Mouse (Mus musculus) embryonic stem cell, embryonic (primary cell): Measurements from ENCODE around the gene Strada.

ENCODE experiments used
- CTCF ChIA-PET, 4 experiments: fragments of 300-600 bp in 2 of 4; fragments of 350-600 bp in 2 of 4; sonication (Branson Sonifier 250); formaldehyde crosslinking; loops; one replicate each; lab custom pipeline; 2022; ENCODE audit warnings: inconsistent platforms in 2 of 4; lab: Charles Lee
- POLR2A ChIA-PET, 4 experiments: fragments of 300-600 bp in 2 of 4; fragments of 350-600 bp in 2 of 4; sonication (Branson Sonifier 250); formaldehyde crosslinking; loops; one replicate each; lab custom pipeline; 2022; ENCODE audit warnings: antibody characterized with exemption in 4 of 4, inconsistent platforms in 1 of 4; lab: Charles Lee

The Strada gene

DNA sequence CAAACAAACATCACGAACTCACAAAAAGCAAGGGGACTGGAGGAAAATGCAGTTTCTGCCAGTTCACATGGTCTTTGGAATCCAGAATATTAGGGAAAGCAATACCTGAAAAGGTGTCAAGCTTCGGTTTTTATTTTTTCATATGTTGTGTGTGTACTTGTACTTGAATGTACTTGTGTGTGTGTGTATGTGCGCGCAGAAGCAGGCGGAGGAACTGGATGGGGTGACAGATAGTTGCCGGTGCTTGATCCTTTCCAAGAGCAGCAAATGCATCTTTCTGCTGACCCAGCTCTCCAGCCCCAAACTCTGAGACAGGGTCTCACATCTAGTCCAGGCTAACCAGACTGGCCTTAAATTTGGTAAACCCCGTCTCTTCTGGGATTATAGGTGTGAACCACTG, 7.1 kb downstream of the Strada start:
- CTCF ChIA-PET: interaction anchor here in 2 of 4 experiments (0.7 to 1.7 kb wide), 3 partner anchors 16 to 1057 kb away, joined by 3 to 8 read pairs (median 5); no protein-coding TSS in a partner anchor
- POLR2A ChIA-PET: interaction anchor here in 3 of 4 experiments (0.5 to 4.6 kb wide), 15 partner anchors 10 to 525 kb away, joined by 3 to 144 read pairs (median 19); partner anchors contain the start of genes Ccdc47 (in 3 of the 3), Ddx42 (in 3 of the 3), Gm10840 (in 2 of the 3) and Limd2 (in 2 of the 3)

DNA sequence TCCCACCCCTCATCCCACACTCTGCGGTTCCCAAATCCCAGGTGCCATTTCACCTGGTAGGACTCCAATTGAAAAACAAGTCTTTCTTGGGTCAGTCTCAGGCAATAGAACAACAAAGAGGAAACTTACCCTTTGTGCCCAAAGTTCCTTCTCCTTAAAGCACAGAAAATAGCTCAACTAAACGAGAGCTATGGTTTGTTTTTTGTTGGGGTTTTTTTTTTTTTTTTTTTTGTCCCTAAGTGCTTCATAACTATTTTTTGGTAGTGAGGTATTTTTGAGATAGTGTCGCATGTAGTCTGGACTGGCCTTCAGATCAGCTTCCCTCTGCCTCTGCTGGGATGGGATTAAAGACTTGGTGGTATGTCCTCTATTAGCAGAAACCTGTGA, 7.8 kb downstream of the Strada start:
- ChIA-PET POLR2A (interaction anchor here (0.5 to 4.6 kb wide), 151 partner anchors 8 to 1891 kb away, joined by 3 to 144 read pairs (median 4); partner anchors contain the start of genes Ccdc47 (in 4 of the 4), Ddx42 (in 4 of the 4), Map3k3 (in 3 of the 4) and Strada (in 3 of the 4)), CTCF (interaction anchor here (0.6 to 1.7 kb wide), 28 partner anchors 11 to 1988 kb away, joined by 3 to 8 read pairs (median 4); partner anchors contain the start of genes Ccdc47 (in 1 of the 4), Dcaf7 (in 1 of the 4), Scn4a (in 1 of the 4) and Tcam1 (in 1 of the 4))

DNA sequence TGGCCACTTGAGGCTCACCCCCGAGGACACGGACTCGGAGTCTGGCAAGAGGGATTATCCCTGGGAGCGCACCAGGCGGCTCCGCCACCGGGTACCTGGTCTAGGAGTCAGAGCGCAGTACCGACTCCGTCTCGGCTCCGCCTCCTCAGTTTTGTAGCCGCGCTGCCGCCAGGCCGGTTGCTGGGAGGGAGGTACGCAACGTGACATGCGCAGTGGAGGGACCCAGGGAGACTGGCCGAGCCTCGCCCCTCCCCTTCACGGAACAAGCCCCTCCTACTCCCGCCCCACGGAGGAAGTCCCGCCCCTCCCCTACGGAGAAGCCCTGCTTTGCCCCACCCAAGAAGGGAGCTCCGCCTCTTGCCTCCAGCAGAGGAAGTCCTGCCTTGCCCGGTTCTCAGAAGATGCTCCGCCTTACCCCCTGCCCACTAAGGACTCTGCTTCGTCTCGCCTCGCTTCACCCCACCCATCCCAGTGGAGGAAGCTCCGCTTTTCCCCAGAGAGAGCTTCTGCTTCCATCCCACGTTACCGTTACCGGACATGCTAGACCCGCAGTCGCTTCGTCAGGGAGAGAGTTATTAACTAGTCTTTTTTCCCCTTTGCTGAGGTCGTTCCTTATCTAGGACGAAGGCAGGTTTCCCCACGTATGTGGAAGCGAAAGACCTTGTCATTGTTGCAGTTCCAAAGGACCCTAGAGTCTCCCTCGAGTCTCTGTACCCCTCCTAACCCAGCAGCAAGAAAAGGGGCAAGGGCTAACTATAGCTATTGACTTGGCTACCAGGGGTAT, 8.4 kb downstream of the Strada start:
- CTCF ChIA-PET: interaction anchor here (0.6 to 1.7 kb wide), 28 partner anchors 8 to 1988 kb away, joined by 3 to 8 read pairs (median 4); partner anchors contain the start of genes Ccdc47 (in 1 of the 4), Dcaf7 (in 1 of the 4), Scn4a (in 1 of the 4) and Strada (in 1 of the 4)
- POLR2A ChIA-PET: interaction anchor here (0.5 to 4.6 kb wide), 158 partner anchors 8 to 1891 kb away, joined by 3 to 144 read pairs (median 4); partner anchors contain the start of genes Ccdc47 (in 4 of the 4), Ddx42 (in 4 of the 4), Gm10840 (in 3 of the 4) and Limd2 (in 3 of the 4)

DNA sequence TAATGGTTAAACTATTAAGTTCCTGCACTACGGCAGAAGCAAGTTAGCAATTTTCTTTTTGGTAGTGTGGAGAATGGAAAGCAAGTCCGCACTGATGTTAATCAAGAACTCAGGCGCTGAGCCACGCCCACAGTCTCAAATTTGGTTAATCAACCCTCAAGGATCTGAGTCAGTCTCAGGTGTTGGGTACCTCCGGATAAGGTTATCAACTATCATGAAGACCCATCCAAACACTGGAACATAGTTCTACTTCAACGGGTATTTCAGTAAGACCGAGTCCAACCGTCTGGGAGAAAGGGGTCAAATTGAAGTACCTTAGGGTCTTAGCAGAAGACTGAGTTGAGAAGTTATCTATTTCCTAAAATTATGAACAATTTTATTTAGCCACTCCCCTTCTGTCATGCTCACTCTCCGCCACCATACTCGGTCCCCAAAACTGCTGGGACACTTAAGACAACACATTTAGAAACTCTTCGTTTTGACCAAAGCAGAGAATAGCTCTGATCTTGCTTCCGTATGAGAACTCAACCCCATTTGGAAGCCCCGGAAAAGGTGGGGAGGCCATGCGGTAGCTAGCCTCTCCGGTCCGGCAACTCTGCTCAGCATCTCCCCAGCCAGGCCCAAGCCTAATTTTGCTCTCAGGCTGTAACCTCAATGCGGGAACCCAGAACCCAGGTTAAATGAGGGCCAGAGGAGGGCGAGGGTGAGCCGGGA, 9.2 kb downstream of the Strada start:
- POLR2A ChIA-PET: interaction anchor here (0.6 to 4.6 kb wide), 92 partner anchors 8 to 904 kb away, joined by 3 to 144 read pairs (median 6); partner anchors contain the start of genes Ccdc47 (in 4 of the 4), Ddx42 (in 4 of the 4), Gm10840 (in 3 of the 4) and Limd2 (in 3 of the 4)
- CTCF ChIA-PET: interaction anchor here in 1 of 4 experiments (0.8 to 1.6 kb wide), 8 partner anchors 9 to 420 kb away, joined by 3 to 8 read pairs (median 4); partner anchors contain the start of genes Strada, Tcam1 and Tex2

DNA sequence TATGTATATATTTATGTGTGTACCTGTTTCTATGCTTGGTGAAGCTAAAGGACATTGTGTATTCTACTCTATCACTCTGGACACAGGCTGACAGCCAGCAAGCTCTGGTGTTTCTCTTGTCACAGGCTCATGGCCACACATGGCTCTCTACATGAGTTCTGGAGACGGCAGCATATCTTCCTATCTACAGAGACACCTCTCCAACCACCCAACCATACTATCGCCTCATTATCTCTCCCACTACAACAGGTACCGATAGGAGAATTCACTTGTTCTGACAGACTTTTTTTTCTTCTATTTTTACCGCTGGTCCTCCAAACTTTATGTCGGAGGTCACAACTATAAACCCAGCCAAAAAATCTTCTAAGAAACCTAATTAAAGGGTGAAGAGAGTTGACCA, 9.7 kb downstream of the Strada start:
- ChIA-PET POLR2A (interaction anchor here in 2 of 4 experiments (1.0 to 4.6 kb wide), 5 partner anchors 23 to 108 kb away, joined by 4 to 67 read pairs (median 11); partner anchors contain the start of genes Ccdc47 (in 2 of the 2), Map3k3 (in 2 of the 2), Ddx42 (in 1 of the 2) and Ftsj3 (in 1 of the 2)), CTCF (no interaction called here)

DNA sequence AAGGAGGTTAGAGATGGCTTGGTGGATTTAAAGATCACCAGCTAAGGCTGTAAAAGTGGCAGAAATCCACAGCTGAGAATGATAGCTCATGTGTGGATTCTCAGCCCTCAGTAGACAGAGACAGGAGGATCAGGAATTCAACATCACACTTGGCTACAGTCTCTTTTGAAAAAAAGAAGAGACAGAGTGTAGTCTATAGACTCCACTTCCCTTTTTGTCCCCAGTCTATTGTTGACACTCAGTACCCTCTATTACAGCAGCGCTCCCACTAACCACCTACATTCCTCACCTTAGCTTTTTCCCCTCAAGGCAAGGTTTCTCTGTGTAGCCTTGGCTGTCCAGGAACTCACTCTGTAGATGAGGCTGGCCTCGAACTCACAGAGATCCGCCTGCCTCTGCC, 10.3 kb downstream of the Strada start:
- ChIA-PET POLR2A (interaction anchor here in 2 of 4 experiments (1.0 to 4.6 kb wide), 4 partner anchors 24 to 107 kb away, joined by 4 to 67 read pairs (median 20); partner anchors contain the start of genes Ccdc47 (in 2 of the 2), Ddx42 (in 1 of the 2), Ftsj3 (in 1 of the 2) and Map3k3 (in 1 of the 2)), CTCF (no interaction called here)

DNA sequence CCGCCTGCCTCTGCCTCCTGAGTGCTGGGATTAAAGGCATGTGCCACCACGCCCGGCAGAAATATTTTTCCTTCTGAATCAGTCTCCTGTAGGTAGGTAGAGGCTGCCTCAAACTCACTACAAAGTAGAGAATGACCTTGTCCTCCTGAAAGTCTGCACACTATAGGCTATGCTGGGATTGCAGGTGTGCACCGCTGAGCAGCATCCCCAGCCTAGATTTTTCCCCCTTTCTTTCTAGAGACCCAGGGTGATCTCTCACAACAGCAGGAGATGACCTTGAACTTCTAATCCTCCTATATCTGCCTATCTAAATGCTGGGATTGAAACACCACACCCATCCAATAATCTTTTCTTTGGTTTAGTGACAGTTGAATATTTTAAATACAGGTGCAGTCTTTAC, 14.6 kb downstream of the Strada start:
- POLR2A ChIA-PET: interaction anchor here in 2 of 4 experiments (0.7 to 1.4 kb wide), 4 partner anchors 10 to 70 kb away, joined by 3 to 6 read pairs (median 4); partner anchors contain the start of gene Ccdc47 (in 1 of the 2)
- CTCF ChIA-PET: interaction anchor here in 1 of 4 experiments (0.7 kb wide), 1 partner anchor 24 kb away, joined by 7 read pairs; no protein-coding TSS in a partner anchor

DNA sequence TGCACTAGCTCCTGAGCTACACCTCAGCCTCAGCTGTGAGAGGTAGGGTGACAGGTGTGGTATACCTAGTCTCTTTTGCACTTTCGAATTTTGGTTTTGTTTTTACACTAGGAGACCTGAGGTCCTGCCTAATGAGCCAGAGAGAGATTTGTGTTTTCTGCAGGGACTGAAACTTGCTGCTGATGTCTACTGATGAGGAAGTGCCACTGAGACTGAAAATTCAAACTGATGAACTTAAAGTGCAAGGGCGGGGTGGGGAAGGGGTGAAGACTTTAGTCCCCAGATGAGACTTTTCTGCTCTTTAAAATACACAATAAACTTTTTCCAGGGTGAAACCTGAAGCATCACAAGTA, 21.5 kb downstream of the Strada start:
- CTCF ChIA-PET: interaction anchor here in 1 of 4 experiments (0.5 kb wide), 1 partner anchor 147 kb away, joined by 3 read pairs; no protein-coding TSS in a partner anchor
- POLR2A ChIA-PET: interaction anchor here in 2 of 4 experiments (1.1 to 3.7 kb wide), 3 partner anchors 9 to 13 kb away, joined by 5 to 15 read pairs (median 10); no protein-coding TSS in a partner anchor

DNA sequence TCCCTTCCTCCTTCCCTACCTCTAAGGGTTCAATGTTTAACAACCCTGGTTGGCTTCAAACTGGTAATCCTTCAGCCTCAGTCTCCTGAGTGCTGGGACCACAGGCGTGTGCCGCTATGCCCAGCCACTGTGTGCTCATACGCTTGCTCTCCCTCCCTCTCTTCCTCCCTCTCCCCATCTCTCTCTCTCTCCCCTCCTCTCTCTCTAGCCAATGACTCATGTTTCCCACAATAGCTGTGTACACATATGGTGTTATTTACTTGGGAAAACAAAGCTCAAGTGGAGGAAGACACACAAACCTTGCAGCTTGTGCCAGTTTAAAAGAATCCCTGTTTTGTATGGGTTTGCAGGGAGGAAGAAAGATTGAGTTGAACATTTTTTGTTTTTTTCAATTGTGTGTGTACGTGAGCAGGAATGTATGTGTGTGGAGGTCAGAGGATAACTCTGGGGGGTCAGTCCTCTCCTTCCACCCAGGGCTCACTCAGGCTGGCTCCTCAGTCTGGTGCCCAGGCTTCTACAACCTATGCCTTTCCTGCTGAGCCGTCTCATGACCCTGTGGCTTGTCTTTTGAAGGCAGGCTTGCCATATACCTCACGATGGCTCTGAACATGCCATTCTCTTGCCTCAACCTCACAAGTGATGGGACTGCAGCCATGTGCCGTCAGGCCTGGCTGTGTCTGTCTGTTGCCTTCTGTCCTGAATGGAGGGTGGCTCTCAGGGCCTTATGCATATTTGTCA, 22.1 kb downstream of the Strada start:
- POLR2A ChIA-PET: interaction anchor here in 2 of 4 experiments (1.1 to 3.7 kb wide), 5 partner anchors 10 to 37 kb away, joined by 3 to 15 read pairs (median 5); partner anchors contain the start of genes Ccdc47 (in 1 of the 2) and Ddx42 (in 1 of the 2)

DNA sequence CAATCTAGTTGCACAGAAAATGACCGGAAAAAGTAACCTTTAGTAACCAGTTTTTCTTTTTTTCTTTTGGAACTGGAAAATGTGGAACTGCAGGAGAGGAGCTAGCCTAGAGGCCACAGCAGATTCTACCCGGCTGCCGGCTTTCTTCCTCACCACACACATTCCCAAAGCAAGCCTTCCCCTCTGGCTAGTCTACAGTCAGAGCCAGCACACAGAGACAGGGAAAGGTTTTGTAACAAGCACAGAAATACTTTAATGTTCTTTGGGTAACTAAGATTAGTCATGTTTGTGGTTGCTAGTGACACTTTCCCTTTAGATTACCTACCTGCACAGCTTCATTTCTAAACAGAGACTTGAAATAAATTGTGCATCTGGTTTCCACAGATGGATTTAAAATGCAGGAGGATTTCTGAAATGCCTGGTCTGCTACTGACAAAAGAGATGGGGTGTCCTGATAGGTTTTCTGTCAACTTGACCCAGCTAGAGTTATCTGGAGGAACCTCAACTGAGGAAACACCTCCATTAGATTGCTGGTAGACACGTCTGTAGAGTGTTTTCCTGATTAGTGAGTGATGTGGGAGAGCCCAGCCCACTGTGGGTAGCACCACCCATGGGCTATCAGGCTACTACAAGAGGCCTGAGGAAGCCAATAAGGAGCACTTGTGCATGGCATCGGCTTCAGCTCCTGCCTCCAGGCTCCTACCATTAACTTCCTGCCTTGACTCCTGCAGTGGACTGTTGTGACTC, 23.8 kb downstream of the Strada start:
- POLR2A ChIA-PET: interaction anchor here in 2 of 4 experiments (1.0 to 3.7 kb wide), 7 partner anchors 9 to 38 kb away, joined by 3 to 15 read pairs (median 5); partner anchors contain the start of genes Ccdc47 (in 1 of the 2) and Ddx42 (in 1 of the 2)
- CTCF ChIA-PET: interaction anchor here in 1 of 4 experiments (0.7 kb wide), 1 partner anchor 40 kb away, joined by 8 read pairs; no protein-coding TSS in a partner anchor

More for the DNA sequence above, 22.1 kb downstream of the Strada start:
- CTCF ChIA-PET: interaction anchor here in 1 of 4 experiments (0.5 kb wide), 1 partner anchor 147 kb away, joined by 3 read pairs; no protein-coding TSS in a partner anchor

DNA sequence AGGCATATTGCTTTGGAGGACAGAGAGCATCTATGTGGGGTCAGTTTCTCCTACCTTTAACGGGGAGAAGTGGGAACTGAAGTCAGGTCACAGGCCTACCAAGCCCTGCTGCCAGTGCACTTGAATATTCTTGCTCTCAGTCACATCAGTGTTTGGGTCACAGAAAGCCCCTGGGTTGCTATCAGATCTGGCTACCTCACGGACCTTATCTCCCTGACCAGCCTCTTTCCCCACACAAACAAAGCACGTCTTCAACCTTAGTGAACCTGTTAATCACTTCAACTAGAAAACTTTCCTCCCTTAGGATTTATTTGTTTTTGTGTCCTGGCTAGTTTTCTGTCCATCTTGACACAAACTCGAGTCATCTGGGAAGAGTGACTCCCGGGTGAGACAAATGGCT, 25.6 kb downstream of the Strada start:
- CTCF ChIA-PET: no interaction called here
- POLR2A ChIA-PET: interaction anchor here in 1 of 4 experiments (1.3 to 1.4 kb wide), 3 partner anchors 15 to 40 kb away, joined by 3 to 5 read pairs (median 4); partner anchors contain the start of genes Ccdc47, Ddx42, Gm10840 and Limd2

DNA sequence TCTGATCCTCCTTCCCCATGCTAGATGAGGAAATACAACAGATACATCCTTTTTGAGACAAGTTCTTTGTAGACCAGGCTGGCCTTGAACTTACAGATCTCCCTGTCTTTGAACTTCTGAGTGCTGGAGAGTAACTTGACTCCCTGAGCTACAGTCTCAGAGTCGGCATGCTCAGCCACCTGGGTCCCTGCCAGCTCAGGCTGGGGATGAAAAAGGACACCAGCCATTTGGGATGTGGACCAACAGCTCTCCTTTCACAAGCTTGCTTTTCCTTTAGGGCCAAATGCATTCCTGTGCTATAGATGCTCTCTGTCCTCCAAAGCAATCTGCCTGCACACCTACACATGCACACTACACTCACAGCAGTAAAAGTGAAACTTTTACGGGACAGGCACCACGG, 26.9 kb downstream of the Strada start:
- CTCF ChIA-PET: no interaction called here

DNA sequence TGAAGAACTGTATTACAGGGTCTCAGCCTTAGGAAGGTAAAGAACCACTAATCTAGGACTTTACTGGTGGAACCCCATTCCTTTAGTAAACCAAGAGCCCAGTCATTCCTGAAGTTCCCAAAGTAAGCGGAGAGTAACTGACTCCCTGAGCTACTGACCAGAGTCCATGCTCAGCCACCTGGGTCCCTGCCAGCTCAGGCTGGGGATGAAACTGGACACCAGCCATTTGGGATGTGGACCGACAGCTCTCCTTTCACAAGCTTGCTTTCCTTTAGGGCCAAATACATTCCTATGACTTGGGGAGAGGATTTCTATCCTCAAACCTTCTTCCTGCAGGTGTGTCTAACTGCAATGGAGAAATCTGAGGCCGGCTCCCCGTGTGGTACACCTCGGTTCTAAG, 27.6 kb downstream of the Strada start:
- CTCF ChIA-PET: interaction anchor here in 1 of 4 experiments (0.5 kb wide), 1 partner anchor 67 kb away, joined by 4 read pairs; no protein-coding TSS in a partner anchor

More for the DNA sequence above, 26.9 kb downstream of the Strada start:
- POLR2A ChIA-PET: interaction anchor here in 3 of 4 experiments (1.0 to 3.1 kb wide), 11 partner anchors 9 to 82 kb away, joined by 3 to 19 read pairs (median 5); partner anchors contain the start of genes Ccdc47 (in 1 of the 3), Ddx42 (in 1 of the 3), Gm10840 (in 1 of the 3) and Limd2 (in 1 of the 3)

DNA sequence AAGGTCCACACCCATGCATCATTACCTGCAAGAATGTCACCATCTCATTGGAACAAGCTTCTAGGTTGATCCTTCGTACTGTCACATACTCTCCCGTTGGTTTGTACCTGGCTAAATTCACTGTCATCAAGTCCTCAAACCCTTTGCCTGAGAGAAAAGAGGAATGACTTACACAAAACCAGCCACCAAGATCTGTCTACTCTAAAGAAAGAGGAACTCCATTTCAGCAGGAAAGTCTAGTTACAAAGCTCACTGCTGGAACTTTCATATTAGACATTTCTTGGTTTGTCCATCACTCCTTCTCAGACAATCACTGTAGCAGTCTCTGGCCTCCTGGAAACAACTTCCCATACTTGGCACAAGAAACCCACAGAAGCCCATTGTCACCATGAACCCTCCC, 28.7 kb downstream of the Strada start:
- ChIA-PET POLR2A (interaction anchor here (0.5 to 3.1 kb wide), 7 partner anchors 9 to 50 kb away, joined by 3 to 19 read pairs (median 10); partner anchors contain the start of genes Gm10840 (in 1 of the 4) and Limd2 (in 1 of the 4)), CTCF (interaction anchor here in 1 of 4 experiments (0.6 kb wide), 1 partner anchor 468 kb away, joined by 3 read pairs; no protein-coding TSS in a partner anchor)

More for the DNA sequence above, 27.6 kb downstream of the Strada start:
- POLR2A ChIA-PET: interaction anchor here in 3 of 4 experiments (1.4 to 3.1 kb wide), 6 partner anchors 8 to 82 kb away, joined by 4 to 19 read pairs (median 10); no protein-coding TSS in a partner anchor

DNA sequence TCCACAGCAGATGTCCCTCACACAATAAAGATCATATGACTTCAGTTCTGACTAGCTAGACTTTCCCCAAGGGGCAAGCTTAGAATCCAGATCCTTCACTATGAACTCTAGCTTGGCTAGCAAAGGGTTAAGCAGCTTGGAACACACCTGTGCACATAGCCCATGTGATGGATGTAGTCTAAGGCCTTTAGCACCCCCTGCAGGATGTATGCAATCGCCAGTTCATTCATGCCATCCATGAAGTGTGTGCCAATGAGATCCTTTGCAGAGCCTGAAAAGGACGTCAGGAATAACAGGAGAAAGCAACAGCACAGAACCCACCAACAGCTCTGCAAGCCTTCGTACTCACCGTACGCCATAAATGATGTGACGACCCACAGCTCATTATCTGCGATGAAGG, 31.2 kb downstream of the Strada start:
- ChIA-PET CTCF (interaction anchor here in 2 of 4 experiments (0.5 to 1.4 kb wide), 3 partner anchors 85 to 831 kb away, joined by 3 to 10 read pairs (median 4); no protein-coding TSS in a partner anchor), POLR2A (interaction anchor here in 3 of 4 experiments (0.6 to 1.9 kb wide), 7 partner anchors 9 to 87 kb away, joined by 3 to 7 read pairs (median 4); partner anchors contain the start of genes Ccdc47 (in 1 of the 3), Ddx42 (in 1 of the 3) and Map3k3 (in 1 of the 3))
